Mouse (Mus musculus): ENCODE measurements around the gene Olfr792.

- no peak for TF ChIP-seq CTCF (IDR thresholded peaks at IDR 0.05; ENCODE audit: low read depth, low read length)
- no peak for TF ChIP-seq GATA2 (IDR thresholded peaks at IDR 0.05; ENCODE audit: borderline replicate concordance, low read depth, low read length)
Measured at GRCm38 (mm10) chr10:129549354-129549753, 10.4 kb downstream of the Olfr792 start.
